Mouse (Mus musculus) E14TG2a.4 (cell line): ENCODE measurements around the gene Gfra1.

ENCODE experiments used
- H3K27me3 ChIP-seq: 2 replicates; pipeline ENCODE4 v1.6.1; 2014; ENCODE audit warnings: low read length, control low read depth; ENCODE audit not compliant: insufficient read depth
- H3K36me3 ChIP-seq: 2 replicates; pipeline ENCODE4 v1.6.1; 2014; ENCODE audit warnings: low read length, control low read depth; ENCODE audit not compliant: insufficient read depth
- H3K4me1 ChIP-seq: replicated peaks from 2 replicates; pipeline ENCODE4 v1.6.1; 2014; ENCODE audit warnings: low read depth, low read length, control low read depth
- H3K4me3 ChIP-seq: replicated peaks from 2 replicates; pipeline ENCODE4 v1.5.1; 2014; ENCODE audit warnings: mild to moderate bottlenecking, low read length
- H3K9me3 ChIP-seq: 2 replicates; pipeline ENCODE4 v1.6.1; 2014; ENCODE audit warnings: low read length, control low read depth
- CTCF ChIP-seq: conservative IDR thresholded peaks from 2 replicates; pipeline ENCODE4 v1.5.1; 2014; ENCODE audit warnings: low read length
- NANOG ChIP-seq: IDR thresholded peaks from 2 replicates; pipeline ENCODE4 v1.6.1; 2014; ENCODE audit warnings: borderline replicate concordance, low read length, mixed read lengths
- POU5F1 ChIP-seq: IDR thresholded peaks from 2 replicates; pipeline ENCODE4 v1.6.1; 2014; ENCODE audit warnings: low read length, borderline replicate concordance

The Gfra1 gene

GRCm38 (mm10) chr19:58455496-58456061, at the start of gene Gfra1:
Gfra1 (minus strand) TSS chr19:58455909.
- Histone ChIP-seq H3K36me3 (no peaks in the 10 kb centered on the region), H3K4me1 (peaks cover 41% of the 10 kb centered on the region), H3K4me3 (peak within 1 kb of the TSS; percentile 77), H3K27me3 (peaks cover 78% of the 10 kb centered on the region), H3K9me3 (peaks cover 10% of the 10 kb centered on the region)
- TF ChIP-seq CTCF, result no peak; the same call in 1 of the 2 replicates
- TF ChIP-seq POU5F1, result no peak
- TF ChIP-seq NANOG, result no peak

DNA sequence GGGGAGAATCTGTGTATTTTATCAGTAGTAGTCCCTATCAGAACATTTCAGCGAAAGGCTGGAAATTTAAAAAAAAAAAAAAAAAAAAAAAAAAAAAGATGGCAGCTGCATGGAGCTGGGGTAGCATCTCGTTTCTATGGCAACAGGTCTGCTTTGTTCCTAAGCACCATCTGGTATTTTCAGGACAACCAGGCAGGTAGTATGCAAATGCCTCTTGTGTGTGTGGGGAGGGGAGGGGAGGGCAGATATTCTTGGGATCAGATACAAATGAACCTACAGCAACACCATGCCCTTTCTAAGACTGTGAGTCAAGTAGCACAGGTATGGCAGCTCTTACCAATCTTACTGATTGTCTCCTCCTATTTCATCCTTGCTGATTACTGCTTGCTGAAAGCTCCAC, 44.3 kb upstream of the Gfra1 start:
- Histone ChIP-seq H3K4me1 (no peaks in the 10 kb centered on the region), H3K36me3 (no peaks in the 10 kb centered on the region), H3K9me3 (no peaks in the 10 kb centered on the region), H3K27me3 (no peaks in the 10 kb centered on the region), H3K4me3 (no peak overlapping the region)
- no peak for TF ChIP-seq POU5F1
- no peak for TF ChIP-seq NANOG
- no peak for TF ChIP-seq CTCF

GRCm38 (mm10) chr19:58499420-58499966, 43.8 kb upstream of the Gfra1 start:
- no peak overlapping the region for H3K4me3 ChIP-seq
- H3K4me1 ChIP-seq, result no peaks in the 10 kb centered on the region
- H3K9me3 ChIP-seq, result no peaks in the 10 kb centered on the region
- TF ChIP-seq CTCF (no peak), POU5F1 (no peak), NANOG (no peak)
- H3K27me3 ChIP-seq, result no peaks in the 10 kb centered on the region
- H3K36me3 ChIP-seq, result no peaks in the 10 kb centered on the region

DNA sequence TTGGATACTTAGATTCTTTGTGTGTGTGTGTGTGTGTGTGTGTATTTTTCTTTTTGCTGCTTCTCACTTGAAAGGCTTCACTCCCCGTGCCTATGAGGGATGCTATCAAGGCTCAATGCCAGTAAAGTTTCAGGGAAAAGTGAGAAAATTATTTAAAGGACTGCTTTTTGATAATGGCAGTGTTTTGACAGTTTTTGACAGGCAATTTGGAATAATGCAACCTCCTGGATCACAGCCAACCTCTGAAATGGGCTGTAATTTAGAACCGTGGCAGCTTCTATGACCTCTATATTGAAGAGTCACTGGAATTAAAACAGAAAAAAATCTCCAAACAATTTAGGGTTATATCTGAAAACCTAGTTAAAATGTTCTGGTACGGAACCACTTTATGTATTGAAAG, 41.4 kb upstream of the Gfra1 start:
- Histone ChIP-seq H3K4me1 (no peaks in the 10 kb centered on the region), H3K36me3 (no peaks in the 10 kb centered on the region), H3K27me3 (no peaks in the 10 kb centered on the region), H3K4me3 (no peak overlapping the region), H3K9me3 (no peaks in the 10 kb centered on the region)
- TF ChIP-seq POU5F1 (no peak), CTCF (no peak), NANOG (no peak)

DNA sequence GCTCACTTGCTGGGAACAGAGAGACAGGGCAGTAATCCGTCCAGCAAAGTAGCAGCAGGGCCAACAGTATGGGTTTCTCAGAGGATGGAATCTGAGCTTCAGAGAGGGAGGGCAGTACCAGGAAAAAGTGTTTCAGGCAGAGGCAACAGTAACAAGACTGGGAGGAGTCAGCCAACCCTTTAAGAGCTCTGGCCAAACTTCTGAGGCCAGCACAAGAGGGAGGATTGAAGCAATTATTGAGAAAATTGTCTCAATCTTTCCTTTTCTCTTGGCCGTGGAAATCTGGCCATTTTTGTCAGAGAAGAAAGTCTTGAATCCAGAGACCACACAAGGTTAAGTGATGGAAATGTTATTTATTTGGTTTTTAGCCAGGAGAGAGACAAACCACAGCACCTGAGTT, 31.0 kb upstream of the Gfra1 start:
- TF ChIP-seq NANOG (no peak), POU5F1 (no peak), CTCF (no peak)
- H3K4me3 ChIP-seq, result no peak overlapping the region

GRCm38 (mm10) chr19:58482373-58482977, 26.8 kb upstream of the Gfra1 start:
- no peaks in the 10 kb centered on the region for H3K36me3 ChIP-seq

More for the DNA sequence above, 31.0 kb upstream of the Gfra1 start:
- H3K36me3 ChIP-seq, result no peaks in the 10 kb centered on the region
- peaks cover 2% of the 10 kb centered on the region; the same call in 1 of the 2 replicates for H3K27me3 ChIP-seq
- H3K9me3 ChIP-seq, result peaks cover 15% of the 10 kb centered on the region
- no peaks in the 10 kb centered on the region for H3K4me1 ChIP-seq

GRCm38 (mm10) chr19:58474251-58474650, 18.5 kb upstream of the Gfra1 start:
- TF ChIP-seq NANOG (no peak), CTCF (no peak)
- H3K4me1 ChIP-seq, result no peaks in the 10 kb centered on the region

More at GRCm38 (mm10) chr19:58482373-58482977, 26.8 kb upstream of the Gfra1 start:
- Histone ChIP-seq H3K4me3 (no peak overlapping the region), H3K4me1 (no peaks in the 10 kb centered on the region), H3K27me3 (peaks cover 2% of the 10 kb centered on the region; the same call in 1 of the 2 replicates), H3K9me3 (no peaks in the 10 kb centered on the region; the same call in 1 of the 2 replicates)
- TF ChIP-seq NANOG (no peak), POU5F1 (no peak), CTCF (no peak)

GRCm38 (mm10) chr19:58469421-58469820, 13.7 kb upstream of the Gfra1 start:
- no peaks in the 10 kb centered on the region for H3K36me3 ChIP-seq
- H3K4me1 ChIP-seq, result no peaks in the 10 kb centered on the region
- TF ChIP-seq POU5F1, result no peak
- peak; percentile 66 for TF ChIP-seq CTCF
- no peak overlapping the region for H3K4me3 ChIP-seq
- H3K9me3 ChIP-seq, result peaks cover 8% of the 10 kb centered on the region; the same call in 1 of the 2 replicates
- H3K27me3 ChIP-seq, result no peaks in the 10 kb centered on the region

More at GRCm38 (mm10) chr19:58474251-58474650, 18.5 kb upstream of the Gfra1 start:
- Histone ChIP-seq H3K36me3 (no peaks in the 10 kb centered on the region), H3K9me3 (peaks cover 5% of the 10 kb centered on the region; the same call in 1 of the 2 replicates), H3K27me3 (no peaks in the 10 kb centered on the region), H3K4me3 (no peak overlapping the region)

GRCm38 (mm10) chr19:58468331-58468730, 12.6 kb upstream of the Gfra1 start:
- no peak for TF ChIP-seq CTCF
- TF ChIP-seq NANOG, result no peak
- TF ChIP-seq POU5F1, result no peak
- Histone ChIP-seq H3K36me3 (no peaks in the 10 kb centered on the region), H3K4me3 (no peak overlapping the region), H3K4me1 (no peaks in the 10 kb centered on the region), H3K27me3 (no peaks in the 10 kb centered on the region), H3K9me3 (peaks cover 7% of the 10 kb centered on the region; the same call in 1 of the 2 replicates)
